Mouse (Mus musculus) testis, postnatal 14 days (tissue): ENCODE measurements around the gene Foxo3.

ENCODE experiments used
- DNase-seq: peaks from one replicate; pipeline ENCODE4 v3.0.0; 2021; ENCODE audit warnings: low spot score

Gene Foxo3

DNA sequence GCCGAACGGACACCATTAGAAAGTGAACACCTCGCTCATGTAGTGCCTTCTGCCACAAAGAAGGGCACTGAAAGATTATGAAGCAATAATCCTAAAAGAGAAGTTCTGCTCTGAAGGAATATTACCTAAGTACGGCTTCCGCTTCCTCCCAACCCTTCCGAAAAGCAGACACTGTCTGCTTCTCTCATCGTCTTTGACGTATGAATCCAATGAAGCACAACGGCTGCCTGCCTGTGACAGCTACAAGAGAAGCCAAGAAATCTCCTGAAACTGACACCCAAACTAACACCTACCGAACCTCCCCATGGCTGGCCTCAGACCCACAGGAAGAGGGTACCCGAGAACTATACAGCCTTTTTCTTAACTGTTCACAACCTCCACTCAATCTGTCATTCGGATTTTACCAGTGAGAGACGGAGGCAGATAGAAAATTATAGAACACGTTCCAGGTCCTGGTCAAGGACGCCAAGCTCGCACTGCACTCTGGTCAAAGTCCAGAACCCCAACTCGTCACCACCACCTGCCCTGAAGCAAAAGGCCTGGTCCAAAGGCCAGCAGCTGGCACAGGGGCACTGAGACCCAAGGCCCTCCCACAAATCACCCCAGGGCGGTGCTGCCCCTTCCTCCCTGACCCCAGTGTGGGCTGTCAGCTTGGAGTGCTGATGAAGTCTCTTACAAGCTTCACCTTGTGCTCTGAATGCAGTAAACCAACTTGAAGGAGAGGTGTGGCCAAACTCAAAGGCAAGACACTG, 51.2 kb downstream of the Foxo3 start:
- DNase-seq = no peak

DNA sequence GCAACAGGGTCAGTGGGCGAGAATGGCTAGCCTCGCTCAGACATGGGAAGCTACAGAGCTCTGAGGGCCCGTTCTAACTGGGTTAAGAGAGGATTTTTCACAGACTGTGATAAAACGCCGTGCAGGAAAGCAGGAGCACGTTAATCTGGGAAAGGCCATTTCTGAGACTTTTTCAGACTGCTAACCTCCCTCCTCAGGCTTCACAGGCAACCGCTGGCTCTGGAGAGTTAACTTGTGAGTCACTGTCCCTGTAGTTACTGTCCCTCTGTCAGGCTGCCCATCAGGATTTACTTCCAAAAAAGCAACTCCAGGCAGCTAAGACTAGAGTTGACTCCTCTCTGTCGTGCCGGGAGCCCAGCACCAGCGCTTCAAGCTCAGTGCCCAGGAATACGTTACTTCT, 54.6 kb downstream of the Foxo3 start:
- DNase-seq = no peak

DNA sequence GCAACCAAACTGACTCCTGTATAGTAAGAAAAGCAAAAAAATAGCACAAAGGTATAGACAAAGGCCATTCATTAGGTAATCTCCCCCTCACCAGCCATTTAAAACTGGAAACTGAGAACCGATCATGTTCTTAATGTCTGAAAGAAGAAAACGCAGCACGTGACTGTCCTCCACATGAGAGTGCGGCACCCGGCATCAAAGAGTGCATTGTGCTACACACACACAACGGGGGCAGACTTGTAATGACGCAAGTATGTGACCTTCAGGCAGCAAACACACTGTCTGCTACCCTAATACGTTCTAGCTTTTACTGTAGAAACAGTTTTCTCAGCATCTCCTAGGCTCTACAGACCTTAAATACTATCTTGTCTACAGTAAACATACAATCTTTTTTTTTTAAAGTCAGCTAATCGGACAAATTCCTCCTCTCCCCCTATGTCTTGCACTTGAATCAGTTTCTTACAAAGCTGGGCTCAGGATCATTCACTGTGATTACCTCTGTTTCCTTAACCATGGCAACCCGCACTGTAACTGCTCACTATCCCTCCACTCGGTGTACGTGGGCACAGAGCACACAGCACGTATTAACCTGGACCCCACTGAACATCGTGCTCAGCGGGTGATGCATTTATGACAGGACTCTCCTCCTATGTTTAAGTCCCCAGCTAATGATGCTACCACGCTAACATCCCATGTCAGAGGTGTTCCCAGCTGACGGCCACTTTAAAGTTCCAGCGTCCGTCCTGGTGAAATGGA, 55.2 kb downstream of the Foxo3 start:
- DNase-seq = no peak

DNA sequence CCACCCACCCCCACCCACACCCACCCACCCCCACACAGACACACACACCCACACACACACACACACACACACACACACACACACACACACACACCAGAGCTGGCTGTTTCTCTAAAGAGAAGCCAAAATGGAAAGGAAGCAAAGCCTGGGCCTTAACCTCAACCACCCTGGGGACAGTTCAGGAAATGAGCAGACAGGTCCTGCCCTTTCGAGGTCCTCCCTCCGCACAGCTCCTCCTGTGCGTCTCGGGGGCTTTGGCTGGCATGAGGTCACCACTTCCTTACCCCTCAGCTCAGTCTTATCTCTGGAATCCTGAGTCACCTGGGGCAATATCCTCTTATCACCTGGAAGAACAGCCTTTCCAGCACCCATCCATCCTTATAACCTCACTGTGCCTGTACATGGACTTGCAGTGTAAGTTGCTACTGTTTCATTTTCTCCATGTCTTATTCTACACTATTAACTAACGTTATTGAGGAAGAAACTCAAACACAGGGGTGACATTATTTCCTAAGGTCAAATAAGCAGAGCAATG, 56.1 kb downstream of the Foxo3 start:
- no peak for DNase-seq

DNA sequence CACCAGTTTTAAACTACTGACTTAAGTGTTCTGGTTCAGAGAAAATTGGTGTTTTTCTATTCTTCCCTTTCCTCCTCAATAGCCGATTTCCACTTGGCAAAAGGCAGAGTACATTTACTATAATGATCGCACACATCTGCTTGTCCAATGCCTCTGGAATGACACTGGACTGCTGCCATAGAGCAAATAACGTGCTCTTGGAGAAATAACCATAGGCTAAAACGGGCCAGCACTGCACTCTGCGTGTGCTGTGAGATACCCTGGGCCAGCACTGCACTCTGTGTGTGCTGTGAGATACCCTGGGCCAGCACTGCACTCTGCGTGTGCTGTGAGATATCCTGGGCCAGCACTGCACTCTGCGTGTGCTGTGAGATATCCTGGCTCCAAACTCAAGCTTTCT, 65.1 kb downstream of the Foxo3 start:
- DNase-seq = no peak

DNA sequence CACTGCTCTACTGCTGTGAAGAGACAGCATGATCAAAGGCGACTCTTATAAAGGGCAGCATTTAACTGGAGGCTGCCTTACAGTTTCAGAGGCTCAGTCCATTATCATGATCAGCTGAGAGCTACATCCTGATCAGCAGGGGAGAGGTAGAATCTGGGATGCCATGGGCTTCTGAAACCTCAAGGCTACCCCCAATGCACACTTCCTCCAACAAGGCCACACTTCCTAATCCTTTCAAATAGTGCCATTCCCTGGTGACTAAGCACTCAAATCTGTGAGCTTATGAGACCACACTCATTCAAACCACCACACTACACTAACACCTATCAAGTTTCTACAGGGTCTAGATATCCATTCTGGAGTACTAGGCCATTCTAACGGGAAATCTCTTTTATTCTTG, 65.9 kb downstream of the Foxo3 start:
- no peak for DNase-seq

DNA sequence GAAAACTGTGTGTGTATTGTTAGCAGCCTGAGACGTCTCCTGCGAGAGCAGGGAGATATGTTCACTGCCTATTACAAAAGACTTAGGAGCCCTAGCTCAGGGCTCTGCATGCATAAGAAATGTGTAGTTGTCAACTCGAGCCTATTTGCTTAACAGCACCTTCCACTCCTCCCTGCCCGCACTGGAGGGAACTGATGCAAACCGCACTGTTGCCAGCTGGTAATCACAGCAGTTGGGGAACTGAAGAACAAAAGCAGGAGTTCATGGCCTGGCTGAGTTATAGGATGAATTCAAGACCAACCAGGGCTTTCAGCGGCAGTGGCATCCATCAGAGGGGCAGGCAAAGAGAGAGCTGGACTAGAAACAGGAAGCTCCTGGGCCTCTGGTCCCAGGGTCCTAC, 66.7 kb downstream of the Foxo3 start:
- no peak for DNase-seq

DNA sequence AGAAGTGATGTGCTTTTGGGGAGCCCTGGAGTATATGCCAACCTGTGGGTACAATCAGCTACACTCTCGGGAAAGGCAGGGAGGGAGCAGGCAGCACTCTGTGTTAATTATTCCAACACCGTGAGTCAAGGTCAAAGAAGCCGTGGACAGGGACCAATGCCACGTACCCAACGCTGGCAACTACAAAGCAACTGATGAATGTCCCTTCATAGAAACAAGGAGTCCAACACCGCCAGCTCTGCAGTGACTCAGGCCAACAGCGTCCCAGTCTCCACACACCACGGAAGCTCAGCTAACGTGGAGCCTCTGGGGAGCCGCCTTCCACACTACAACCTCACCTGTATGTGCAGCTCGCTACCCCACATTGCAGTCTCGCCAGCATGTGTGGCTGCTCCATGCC, 68.9 kb downstream of the Foxo3 start:
- DNase-seq = no peak

DNA sequence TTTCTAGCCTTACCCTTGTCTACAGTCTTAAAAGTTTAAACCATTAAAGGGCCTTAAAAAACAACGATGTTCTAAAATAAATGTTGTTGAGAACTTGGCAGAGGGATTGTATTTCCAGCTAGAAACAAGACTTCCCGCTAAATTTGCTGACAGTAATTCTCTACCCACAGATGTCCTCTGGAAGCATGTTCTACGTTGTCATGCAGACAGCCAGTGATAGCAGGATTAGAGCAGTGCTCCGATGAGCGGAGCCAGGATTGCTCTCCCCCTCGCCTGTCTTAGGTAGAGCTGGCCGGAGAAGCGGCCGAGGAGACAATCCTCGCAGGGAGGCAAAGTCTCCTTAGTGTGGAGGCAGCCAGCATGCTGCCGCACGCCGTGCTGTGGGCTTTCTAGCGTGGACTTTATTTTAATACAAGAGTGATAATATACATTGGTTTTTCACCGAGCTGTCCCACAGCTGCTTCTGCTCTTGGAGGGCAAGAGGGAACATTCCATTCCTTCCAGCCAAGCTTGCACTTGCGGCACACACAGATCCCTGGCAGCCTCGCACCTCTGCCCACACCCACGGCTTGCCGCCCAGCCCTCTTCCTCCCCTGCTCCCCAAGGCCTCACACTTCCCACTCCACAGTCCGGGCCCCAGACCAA, 71.7 kb downstream of the Foxo3 start:
- DNase-seq = peak; percentile 72

DNA sequence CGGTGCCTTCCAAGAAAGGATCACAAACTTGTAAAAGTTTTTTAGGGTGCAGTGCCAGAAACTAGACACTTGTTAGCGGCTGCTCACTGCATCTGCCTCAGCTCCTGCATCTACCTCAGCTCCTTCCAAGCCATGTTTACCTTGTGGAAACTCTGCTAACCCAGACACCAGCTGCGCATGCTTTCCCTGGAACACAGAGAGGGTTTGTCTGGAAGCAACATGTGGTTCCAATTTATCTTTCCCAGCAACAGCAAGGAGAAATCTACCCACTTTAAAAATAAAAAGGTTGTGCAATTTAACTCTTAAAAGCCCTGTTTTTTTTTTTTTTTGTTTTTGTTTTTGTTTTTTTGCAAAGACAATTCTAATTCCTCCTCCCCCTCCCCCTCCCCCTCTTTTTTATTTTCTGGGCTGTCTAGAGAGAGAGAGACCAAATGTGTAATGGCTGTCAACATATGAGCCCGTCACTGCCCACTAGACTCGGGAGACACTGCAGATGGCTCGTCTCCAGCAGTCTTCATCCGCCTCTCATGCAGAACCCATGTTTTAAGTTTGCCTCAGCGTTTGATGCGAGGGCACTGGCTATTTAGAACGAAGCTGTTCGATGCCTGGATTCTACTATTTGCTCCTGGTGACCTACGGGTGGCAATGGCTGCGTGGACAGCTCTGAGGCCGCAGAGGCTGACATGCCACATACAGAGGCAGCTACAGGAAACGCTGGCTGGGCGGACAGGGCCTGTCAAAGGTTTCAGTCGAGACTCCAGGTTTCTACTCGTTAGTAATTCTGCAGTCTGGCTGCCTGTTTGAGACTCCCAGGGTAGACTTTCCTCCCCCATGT, 73.0 kb downstream of the Foxo3 start:
- DNase-seq = no peak

DNA sequence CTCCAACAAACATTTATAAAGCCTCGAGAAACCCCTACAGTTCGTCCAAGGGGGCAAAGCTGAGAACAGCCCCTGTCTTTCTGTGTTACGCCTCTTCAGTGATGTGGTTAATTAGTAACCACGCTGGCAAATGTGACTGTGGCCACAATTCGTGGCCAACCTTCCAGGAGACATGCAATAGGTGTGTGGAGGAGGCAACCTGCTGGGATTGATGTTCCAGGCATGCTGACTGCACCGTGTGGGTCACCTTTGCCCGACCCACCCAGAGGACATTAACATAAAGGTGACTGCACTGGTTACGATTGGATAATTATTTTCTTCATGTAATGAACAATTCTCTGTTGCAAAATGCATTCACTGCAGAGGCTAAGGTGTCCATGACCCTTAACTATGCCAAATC, 74.0 kb downstream of the Foxo3 start:
- DNase-seq = no peak

DNA sequence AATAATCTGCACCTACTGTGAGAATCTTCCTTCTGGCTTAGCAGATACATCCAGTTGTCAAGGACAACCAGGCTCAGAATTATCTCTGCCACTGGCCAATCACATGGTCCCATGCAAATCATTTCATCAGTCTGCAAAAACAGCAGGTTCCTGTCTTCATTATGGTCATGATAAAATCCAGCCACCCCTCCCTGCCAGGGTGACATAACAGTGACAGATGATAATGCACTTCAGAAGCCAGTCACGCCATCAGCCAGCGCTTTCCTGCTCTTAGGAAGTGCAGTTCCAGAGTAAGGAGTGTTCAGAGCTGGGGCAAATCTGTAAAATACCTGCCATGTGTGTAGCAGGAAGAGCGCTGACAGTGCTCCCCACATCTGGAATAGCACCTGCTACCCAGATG, 77.1 kb downstream of the Foxo3 start:
- DNase-seq = no peak

DNA sequence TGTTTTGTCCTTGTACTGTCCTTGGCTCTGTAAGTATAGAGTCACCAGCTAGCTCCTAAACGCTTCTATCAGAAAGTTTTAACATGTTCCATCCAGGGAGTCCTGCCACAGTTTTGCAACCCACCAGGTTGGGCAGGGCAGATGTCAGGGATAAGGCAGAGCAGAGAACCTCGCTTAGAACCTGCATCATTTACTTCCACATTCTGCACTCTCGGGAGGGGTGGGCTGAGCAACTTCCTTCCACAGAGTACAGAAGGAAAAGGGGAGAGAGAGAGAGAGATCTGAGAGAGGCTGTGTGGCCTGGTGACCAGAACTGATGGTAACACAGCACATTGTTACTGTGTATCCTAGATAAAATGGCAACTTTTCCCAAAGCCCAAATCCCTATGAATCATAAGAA, 77.9 kb downstream of the Foxo3 start:
- no peak for DNase-seq

DNA sequence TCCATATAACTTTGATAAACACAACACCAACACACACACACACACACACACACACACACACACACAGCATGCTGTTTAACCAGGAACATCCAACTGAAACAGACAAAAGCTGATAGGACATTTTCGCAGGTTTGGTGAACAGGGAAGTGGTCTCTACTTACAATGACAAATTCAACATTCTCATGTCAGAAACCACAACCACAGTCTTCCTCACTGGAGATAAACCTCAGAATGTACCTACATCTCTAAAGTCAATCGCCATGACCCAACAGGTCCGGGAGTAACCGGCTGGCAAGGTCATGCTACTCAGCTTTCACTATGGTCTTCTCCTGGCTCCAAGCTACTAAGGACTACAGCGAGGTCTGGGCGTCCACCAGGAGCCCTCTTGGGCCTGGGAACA, 81.8 kb downstream of the Foxo3 start:
- DNase-seq = no peak

DNA sequence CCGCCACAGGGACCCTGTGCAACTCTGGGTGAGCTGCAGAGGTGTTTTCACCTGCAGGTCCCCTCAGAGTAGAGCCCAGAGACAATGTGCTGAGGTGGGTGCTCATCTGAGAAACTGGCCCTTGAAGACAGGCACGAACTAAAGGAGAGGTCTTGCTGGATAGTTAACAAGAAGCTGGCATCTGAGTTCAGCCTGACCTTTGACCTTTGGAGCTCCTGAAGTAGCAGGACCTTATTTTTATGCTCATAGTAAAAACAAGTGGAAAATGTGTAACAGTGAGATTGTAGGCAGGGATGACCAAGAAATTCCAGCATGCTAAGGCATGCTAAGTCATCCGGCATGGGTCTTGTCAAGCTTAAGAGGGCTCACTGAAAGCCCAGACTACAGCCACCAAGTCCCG, 82.6 kb downstream of the Foxo3 start:
- DNase-seq = no peak

DNA sequence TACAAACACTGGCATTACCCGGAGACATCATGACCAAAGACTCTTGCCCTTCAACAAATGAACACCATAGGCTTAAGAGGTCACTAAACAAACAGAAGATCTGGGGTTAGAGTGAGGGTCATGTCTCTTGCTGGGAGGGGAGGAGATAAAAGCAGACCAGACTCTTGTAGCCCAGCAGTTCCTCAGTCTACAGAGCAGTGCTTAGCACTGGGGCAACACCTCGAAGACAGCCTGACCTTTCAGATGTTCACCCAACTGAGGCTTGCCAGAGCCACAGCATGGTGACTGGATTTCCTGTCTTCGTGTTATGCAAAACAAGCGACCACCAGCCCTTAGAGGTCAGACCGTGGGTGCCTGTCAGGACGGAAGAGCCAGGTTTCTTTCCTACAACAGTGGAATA, 83.6 kb downstream of the Foxo3 start:
- DNase-seq = no peak

DNA sequence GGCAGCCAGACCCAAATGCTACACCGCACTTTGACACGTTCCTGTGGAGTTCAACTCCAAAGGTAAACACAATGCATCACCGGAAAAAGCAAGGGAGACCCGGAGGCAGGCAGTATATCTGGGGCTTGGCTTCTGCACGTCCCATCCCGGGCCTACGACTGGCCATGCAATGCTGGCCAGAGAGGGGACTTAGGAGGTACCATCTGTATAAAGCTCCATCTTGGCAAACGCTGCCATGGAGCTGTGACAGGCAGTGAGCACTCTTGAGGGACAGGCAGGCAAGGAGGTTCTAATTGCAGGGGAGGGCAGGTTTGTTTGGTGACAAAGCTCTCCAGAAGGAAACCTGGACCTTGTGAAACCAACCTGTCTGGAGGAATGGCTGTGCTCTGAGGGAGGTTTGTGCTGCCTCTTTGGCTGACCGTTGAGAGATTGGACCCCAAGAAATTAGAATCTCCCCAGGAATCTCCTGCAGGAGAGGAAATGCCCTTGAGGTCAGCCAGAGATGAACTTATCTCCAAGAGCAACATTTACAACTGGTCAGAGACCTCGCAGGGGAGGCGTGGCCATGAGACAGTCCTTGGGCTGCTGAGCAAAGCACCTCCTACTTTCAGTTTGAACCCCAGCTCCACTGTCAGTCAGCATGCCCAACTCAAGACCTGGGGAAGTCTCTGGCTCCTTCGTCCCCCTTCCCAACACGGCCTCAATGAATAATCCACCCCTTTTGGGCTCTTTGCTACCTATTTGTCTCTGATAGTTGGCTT, 86.7 kb downstream of the Foxo3 start:
- DNase-seq = no peak

DNA sequence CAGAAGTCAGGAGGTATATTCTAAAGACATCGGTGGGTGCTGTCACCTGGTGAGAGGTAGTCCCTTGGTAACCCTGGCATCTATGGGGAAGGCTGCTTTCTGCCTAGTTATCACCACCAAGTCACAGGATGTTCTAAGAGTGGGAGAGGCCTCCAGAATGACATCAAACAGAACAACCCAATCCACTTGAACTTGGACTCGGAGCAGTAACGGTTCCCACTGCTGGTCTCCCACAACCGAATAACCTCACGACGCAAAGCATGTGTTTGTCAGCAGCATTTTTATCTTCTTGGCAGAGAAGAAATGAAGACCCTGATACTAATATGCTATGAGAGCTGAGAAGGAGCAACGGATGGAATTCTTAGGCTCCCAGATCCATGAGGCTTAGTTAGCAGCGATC, 87.5 kb downstream of the Foxo3 start:
- DNase-seq = no peak

DNA sequence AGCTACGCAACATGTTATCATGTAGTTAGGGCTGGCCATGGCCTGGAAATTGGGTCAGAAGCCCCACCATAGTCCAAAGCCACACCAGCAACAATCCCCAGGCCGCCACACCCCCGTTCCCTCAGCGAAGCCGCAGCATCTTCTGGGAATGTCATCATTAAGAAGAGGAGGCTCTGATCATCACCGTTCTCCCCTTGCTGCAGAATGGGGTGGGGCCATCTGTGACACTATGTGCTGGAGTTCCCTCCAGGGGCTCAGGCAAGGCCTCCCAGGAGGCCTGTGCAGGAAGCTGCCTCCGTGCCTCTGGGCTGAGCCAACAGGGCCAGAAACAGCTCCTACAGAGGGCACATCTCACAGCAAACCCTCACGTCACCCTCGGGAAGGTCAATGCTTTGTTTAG, 88.5 kb downstream of the Foxo3 start:
- DNase-seq = no peak

DNA sequence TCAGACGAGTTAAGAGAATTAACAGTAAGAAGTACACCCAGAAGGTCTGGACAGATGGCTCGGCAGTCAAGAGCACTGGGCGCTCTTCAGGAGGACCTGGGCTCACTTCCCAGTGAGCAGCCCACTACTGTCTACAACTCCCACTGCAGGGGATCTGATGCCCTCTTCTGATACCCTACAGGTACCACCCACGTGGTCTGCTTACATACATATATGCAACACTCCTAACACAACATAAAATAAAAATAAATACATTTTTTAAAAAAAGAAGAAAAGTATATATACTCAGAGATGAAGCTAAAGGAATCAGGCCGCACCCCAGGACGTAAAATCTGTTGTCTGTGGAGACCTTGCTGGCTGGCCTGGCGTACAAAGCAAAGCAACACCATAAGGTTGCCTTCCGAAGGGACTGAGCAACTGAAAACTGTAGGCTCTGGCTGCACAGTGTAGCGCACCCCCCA, 89.6 kb downstream of the Foxo3 start:
- DNase-seq = no peak

DNA sequence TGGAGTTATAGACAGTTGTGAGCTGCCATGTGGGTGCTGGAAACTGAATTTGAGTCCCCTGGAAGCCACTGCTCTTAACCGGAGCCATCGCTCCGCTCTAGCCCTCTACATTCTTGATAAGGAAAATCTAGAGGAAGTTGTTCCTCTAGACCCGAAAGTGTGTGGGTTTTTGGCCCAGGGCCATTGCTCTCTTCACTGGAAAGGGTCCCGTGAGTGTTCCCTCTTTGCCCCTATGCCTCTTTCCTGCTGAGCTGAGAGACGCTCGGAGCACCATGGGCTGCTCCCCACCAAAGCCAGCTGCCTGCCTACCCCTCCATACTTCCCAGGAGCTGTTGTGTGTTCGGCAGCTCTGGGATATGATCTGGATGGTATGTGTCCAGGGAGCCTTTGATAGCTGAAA, 96.2 kb downstream of the Foxo3 start:
- no peak for DNase-seq
